Mouse (Mus musculus) kidney, embryonic 15.5 days (tissue): Measurements from ENCODE around the gene Rbm3. TPM values are rescaled to one million over a fixed set of nuclear protein-coding genes. Genes with fewer than 3 reads are reported as not detected.
A peak's percentile ranks its signal among the peaks of the same experiment; 100 is the strongest.

Experiments
- ATAC-seq: fragments of 200-750 bp; cut with Nextera tagmentation; replicated peaks from 2 replicates; pipeline ENCODE4 v1.8.0; 2017; ENCODE audit warnings: moderate TSS enrichment; ENCODE audit not compliant: low FRiP score
- H3K27ac ChIP-seq: fragments of 300-500 bp; sonication (generic); 2 replicates; pipeline ENCODE4 v1.5.1; 2015; ENCODE audit warnings: mild to moderate bottlenecking, inconsistent platforms
- H3K27me3 ChIP-seq: fragments of 300-500 bp; sonication (generic); 2 replicates; pipeline ENCODE4 v1.6.1; 2015; ENCODE audit warnings: inconsistent platforms
- H3K36me3 ChIP-seq: fragments of 300-500 bp; sonication (generic); 2 replicates; pipeline ENCODE4 v1.6.1; 2015; ENCODE audit warnings: inconsistent platforms
- H3K4me1 ChIP-seq: fragments of 300-500 bp; sonication (generic); 2 replicates; pipeline ENCODE4 v1.6.1; 2015; ENCODE audit warnings: inconsistent platforms
- H3K4me2 ChIP-seq: fragments of 300-500 bp; sonication (generic); 2 replicates; pipeline ENCODE4 v1.6.1; 2015; ENCODE audit warnings: moderate library complexity, mild to moderate bottlenecking, inconsistent platforms
- H3K4me3 ChIP-seq: fragments of 300-500 bp; sonication (generic); replicated peaks from 2 replicates; pipeline ENCODE4 v1.5.1; 2015; ENCODE audit warnings: mild to moderate bottlenecking, inconsistent platforms
- H3K9ac ChIP-seq: fragments of 300-500 bp; sonication (generic); 2 replicates; pipeline ENCODE4 v1.6.1; 2015; ENCODE audit warnings: mild to moderate bottlenecking, inconsistent platforms
- H3K9me3 ChIP-seq: fragments of 300-500 bp; sonication (generic); replicated peaks from 2 replicates; pipeline ENCODE4 v1.6.1; 2016; ENCODE audit warnings: inconsistent platforms
- WGBS: fragments of 180-500 bp; shearing (Covaris S2); methylation state at CpG from one replicate; pipeline ENCODE4 v1.1.7; 2015; ENCODE audit warnings: mixed read lengths; 5-methylcytosine and 5-hydroxymethylcytosine counted together
- polyA plus RNA-seq: library from polyadenylated mRNA; unstranded; fragments of >200 nt; fragmentation: Nextera tagmentation; extraction: Ambion mirVana; gene quantifications from 2 replicates; pipeline ENCODE4 v1.2.1, GENCODE M21; 2015

The Rbm3 gene
- 490 and 492 TPM in 2 replicates for polyA plus RNA-seq

DNA sequence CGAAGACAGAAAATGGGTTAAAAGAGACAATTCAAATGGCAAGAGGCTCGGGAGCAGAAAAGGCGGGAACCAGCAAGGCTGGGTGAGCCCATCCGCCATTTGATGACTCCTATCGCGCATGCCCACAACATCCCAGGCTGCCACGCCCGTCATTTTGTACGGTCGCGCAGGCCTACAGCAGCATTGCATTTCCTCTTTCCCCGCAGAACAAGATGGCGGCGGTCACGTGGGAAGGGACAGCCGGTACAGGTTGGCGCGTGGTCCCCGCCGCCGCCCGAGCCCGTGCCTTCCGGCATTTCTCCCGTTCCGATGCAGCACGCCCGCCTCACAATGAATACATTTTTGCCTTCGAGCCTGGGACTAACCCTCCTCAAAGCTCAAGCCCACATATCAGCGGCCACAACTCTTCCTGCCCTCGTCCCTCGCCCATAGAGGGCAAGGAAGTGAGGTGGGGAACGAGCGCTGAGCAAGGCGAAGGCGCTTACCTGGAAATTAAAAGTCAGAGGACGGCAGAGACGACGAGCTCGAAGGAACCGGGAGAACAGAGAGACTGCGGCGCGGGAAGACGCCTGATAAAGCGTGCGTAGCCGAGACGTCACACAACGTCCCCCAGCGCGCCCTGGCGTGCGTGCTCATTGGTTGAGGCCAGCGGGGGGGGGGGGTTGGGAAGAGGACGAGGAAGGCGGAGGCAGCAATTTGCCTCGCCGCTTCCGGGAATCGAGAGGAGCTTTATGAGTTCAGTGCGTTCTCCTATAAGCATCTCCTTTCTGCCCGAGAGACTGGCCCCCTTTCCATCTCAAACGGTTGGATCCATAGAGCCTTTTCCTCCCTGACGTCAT lies at the start of gene Rbm3:
Rbm3 (minus strand) TSS at position 728 of the 839 bp plus-strand sequence.
- H3K27me3 ChIP-seq = no peaks in the 10 kb centered on the region
- WGBS = 10% methylated on average over 61 of the region's 65 CpGs
- H3K9ac ChIP-seq = peak within 1 kb of the TSS; percentile 79
- peak within 1 kb of the TSS; percentile 65 for H3K4me3 ChIP-seq
- H3K4me2 ChIP-seq = peak within 1 kb of the TSS; percentile 74
- no peaks in the 10 kb centered on the region for H3K9me3 ChIP-seq
- peaks cover 10% of the 10 kb centered on the region for H3K4me1 ChIP-seq
- peak; percentile 96 for ATAC-seq
- H3K36me3 ChIP-seq = peaks cover 36% of the 10 kb centered on the region
- peak within 1 kb of the TSS; percentile 98 for H3K27ac ChIP-seq

DNA sequence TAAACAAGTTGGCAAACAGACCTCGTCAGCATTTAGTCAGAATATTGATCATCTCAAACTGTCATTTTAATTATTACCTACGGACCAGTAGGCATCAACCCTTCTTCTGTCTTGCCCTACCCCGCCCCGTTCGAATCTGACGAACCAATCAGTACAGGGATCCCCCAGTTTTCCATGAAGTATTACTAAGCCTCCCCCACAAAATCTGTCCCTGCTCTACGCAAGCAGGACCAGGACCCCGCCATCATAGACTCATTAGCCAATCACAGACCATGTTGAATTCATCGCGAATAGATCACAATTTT lies 47.7 kb upstream of the Rbm3 start, which contains the start of gene Ebp:
Ebp (minus strand) TSS at position 94 of the 305 bp plus-strand sequence.
- Histone ChIP-seq H3K4me2 (peak within 1 kb of the TSS; percentile 64), H3K4me3 (peak within 1 kb of the TSS; percentile 59), H3K9ac (peak within 1 kb of the TSS; percentile 52), H3K27me3 (no peaks in the 10 kb centered on the region), H3K4me1 (peaks cover 3% of the 10 kb centered on the region; the same call in 1 of the 2 replicates), H3K9me3 (no peaks in the 10 kb centered on the region), H3K27ac (peak within 1 kb of the TSS; percentile 75), H3K36me3 (no peaks in the 10 kb centered on the region)
- peak; percentile 13; the same call in 1 of the 2 replicates for ATAC-seq
- WGBS = 17% methylated on average over 10 of the region's 10 CpGs

DNA sequence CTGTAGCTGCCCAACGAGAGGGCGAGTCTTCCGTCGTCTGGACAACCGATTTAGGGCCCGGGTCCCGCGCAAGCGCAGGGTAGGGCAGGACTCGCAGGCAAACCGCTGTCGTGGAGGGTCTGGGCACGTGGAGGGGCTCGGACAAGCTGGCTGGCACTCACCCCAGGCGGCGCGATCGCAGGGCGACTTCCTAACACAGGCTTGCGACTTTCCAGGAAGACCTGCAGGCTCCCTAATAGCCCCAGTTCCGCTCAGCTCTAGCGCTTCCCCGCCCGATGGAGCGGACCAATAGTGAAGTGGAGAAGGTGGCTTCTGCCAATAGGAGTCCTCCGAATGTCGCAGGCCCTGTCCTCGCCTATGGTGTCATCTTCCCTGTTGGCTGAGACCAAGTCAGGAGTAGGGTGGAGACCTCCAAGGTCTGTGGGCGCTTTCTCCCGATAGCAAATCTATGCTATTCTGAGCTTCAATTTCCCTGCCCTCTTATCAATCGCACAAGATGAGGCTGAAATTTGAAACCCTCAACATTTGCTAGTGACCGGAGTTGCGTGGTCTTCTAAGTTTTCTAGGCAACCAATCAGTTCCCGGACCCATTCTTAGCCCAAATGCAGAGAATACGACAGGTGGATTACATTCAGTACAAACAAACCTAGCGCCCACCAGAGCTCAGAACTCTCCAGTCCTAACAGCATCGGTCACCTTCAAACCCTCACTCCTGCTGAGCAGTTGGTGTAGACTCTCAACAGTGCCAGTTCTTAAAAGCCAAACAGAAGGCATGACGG lies 47.1 kb upstream of the Rbm3 start:
- H3K36me3 ChIP-seq = no peaks in the 10 kb centered on the region
- peak overlapping the region; percentile 52 for H3K9ac ChIP-seq
- H3K9me3 ChIP-seq = no peaks in the 10 kb centered on the region
- H3K27ac ChIP-seq = peak overlapping the region; percentile 75
- peak overlapping the region; percentile 59 for H3K4me3 ChIP-seq
- H3K4me1 ChIP-seq = peaks cover 3% of the 10 kb centered on the region; the same call in 1 of the 2 replicates
- peak overlapping the region; percentile 64 for H3K4me2 ChIP-seq
- ATAC-seq = peak; percentile 98
- H3K27me3 ChIP-seq = no peaks in the 10 kb centered on the region
- WGBS = 17% methylated on average over 38 of the region's 38 CpGs

DNA sequence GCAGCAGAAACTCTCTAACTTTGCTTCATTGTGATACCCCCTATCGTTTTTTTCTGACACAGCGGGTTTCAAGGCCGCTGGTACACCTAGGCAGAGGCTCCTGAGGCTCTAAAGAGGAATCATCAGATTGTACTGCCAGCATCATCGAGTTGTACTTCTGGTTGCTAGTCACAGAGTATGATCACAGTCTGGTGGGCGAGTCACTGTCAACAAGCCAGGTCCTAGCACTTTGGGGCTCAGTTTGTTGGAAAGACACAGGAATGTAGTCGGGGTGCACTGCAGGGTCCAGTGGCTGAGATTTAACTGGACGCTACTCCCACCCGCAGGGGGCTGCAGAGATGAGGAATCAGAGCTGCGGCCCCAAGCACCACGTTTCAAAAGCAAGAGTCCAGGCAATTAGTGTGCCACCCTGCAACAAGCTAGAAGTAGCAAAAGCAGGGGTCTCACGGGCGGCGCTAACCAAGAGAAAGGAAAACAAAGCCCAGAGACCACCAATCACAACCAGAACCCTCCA lies 46.5 kb upstream of the Rbm3 start:
- Histone ChIP-seq H3K9me3 (no peaks in the 10 kb centered on the region), H3K9ac (peak overlapping the region; percentile 52), H3K27me3 (no peaks in the 10 kb centered on the region), H3K36me3 (0 out of 2 replicates have a peak, but pooled peaks cover 5% of the 10 kb centered on the region), H3K27ac (peak overlapping the region; percentile 75; the same call in 1 of the 2 replicates), H3K4me1 (peaks cover 3% of the 10 kb centered on the region; the same call in 1 of the 2 replicates), H3K4me2 (peak overlapping the region; percentile 64), H3K4me3 (peak overlapping the region; percentile 59)
- WGBS = 12% methylated on average over 13 of the region's 13 CpGs
- peak; percentile 67 for ATAC-seq

DNA sequence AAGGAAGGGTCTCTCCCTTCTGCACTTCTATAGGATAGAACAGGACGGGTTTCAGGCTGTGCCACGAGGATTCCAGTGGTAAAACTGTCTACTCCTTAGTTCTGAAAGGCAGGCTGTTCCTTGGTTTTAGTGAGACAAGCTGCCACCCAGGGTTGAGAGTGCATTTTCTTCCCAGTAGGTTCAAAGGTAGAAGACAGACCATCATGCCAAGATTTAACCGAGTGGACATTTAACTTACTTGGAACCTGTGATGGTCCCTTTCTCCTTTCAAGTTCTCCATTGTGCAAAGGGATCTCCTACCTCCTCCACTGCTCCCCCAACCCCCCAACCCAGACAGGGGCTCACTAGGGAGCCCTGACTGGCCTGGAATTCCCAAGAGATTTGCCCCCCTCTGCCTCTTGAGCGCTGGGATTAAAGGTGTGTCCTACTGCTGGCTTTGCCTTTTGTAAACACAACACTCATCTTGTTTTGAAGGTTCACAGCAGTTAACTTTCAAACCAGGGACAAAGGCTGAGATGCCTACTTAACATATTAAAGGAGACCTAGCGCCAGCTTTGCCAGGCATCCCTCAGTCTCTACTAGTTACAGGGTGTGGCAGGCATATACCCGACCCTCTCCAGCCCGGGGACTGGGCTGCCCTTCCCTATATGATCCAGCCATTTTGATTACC lies 37.3 kb upstream of the Rbm3 start:
- 20% methylated on average over 7 of the region's 7 CpGs for WGBS
- no peak for ATAC-seq

DNA sequence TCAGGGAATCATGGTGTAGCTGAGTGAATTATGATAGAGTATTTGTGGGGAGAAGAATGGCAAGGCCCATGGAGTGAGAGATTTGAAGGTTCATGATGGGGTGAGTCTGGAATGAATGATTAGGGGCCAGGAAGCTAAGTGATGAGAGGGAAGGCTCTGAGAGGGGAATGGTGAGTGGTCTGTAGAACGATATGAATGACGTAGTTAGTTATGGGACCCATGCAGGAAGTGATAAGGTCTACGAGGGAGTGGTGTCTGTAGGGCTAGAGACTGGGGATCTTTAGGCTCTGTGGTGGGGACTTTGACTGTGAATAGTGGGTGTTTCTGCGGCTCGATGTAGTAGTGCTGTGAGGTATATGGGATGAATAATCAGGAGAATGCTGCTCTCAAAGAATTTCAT lies 34.0 kb upstream of the Rbm3 start:
- Histone ChIP-seq H3K27ac (no peak overlapping the region), H3K9ac (no peak overlapping the region), H3K4me1 (no peaks in the 10 kb centered on the region), H3K4me2 (no peak overlapping the region), H3K36me3 (no peaks in the 10 kb centered on the region), H3K9me3 (no peaks in the 10 kb centered on the region), H3K4me3 (no peak overlapping the region), H3K27me3 (no peaks in the 10 kb centered on the region)
- WGBS = 85% methylated on average over 5 of the region's 5 CpGs
- no peak for ATAC-seq

More for the DNA sequence above, 37.3 kb upstream of the Rbm3 start:
- no peaks in the 10 kb centered on the region for H3K4me1 ChIP-seq
- no peaks in the 10 kb centered on the region for H3K9me3 ChIP-seq
- H3K9ac ChIP-seq = no peak overlapping the region
- no peaks in the 10 kb centered on the region for H3K27me3 ChIP-seq
- peaks cover 14% of the 10 kb centered on the region; the same call in 1 of the 2 replicates for H3K36me3 ChIP-seq
- H3K4me3 ChIP-seq = no peak overlapping the region
- H3K4me2 ChIP-seq = no peak overlapping the region
- no peak overlapping the region for H3K27ac ChIP-seq

DNA sequence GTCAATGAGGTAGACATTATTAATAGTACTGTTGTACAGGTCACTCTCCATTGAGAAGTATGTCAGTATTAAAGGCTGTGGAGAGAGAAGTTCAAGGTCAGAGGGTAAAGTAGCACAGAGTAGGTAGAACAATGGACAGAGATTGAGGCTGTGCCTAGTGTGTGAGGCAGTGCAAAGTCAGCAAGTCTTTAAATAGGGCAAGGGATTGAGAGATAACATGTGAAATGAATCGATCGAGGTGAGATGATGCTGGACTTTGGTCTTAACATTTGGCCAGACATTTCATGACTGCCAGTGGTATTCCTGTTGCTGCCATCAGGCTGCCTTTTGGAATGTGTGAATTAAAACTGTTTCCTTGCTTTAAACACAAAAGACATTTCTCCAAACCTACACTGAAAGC lies 33.2 kb upstream of the Rbm3 start:
- ATAC-seq = no peak
- WGBS = 98% methylated on average over 2 of the region's 2 CpGs
- H3K36me3 ChIP-seq = no peaks in the 10 kb centered on the region
- no peaks in the 10 kb centered on the region for H3K9me3 ChIP-seq
- H3K27me3 ChIP-seq = no peaks in the 10 kb centered on the region
- H3K4me2 ChIP-seq = no peak overlapping the region
- no peaks in the 10 kb centered on the region for H3K4me1 ChIP-seq
- no peak overlapping the region for H3K4me3 ChIP-seq
- H3K27ac ChIP-seq = no peak overlapping the region
- H3K9ac ChIP-seq = no peak overlapping the region

DNA sequence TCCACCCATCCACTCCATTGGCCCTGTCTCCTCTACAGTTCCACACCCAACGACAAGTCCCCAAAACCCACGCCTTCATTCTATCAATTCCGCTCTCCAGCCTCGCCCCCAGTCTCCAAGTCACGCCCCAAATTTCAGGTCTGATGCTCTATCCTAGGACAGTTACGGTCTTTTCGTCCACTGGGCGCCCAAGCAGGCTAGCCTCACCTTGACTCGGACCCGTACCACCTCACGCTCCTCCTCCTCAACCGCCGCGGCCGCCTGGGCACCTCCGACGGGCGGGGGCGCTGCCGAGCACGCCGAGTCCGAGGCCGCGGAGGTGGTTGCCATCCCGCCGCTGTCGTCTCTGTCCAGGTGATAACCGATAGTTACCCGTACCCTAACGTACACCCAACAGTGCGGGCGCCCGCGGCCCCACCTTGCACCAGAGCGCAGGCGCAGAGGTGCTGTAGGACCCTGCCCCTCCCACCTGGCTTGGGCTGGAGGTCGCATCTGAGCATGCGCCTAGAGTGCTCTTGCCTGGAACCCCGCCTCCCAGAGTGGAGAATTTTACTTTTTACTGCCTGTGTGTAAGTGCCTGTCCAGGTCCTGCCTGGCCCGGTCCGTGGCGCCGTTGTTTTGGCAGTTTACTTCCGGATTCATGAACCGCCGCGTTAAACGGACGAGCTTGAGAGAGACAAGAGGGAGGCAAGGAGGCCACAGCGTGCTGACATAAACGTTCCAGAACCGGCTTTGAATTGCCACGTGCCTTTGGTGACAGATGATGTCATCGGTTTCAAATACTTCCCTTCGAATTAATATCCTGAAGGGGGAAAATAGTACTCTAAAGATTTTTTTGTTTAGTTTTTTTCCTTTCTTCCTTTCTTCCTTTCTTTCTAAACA lies 30.1 kb upstream of the Rbm3 start, which contains the start of gene Tbc1d25:
Tbc1d25 (minus strand) TSS at position 678 of the 882 bp plus-strand sequence.
- Histone ChIP-seq H3K9ac (peak within 1 kb of the TSS; percentile 58), H3K4me1 (no peaks in the 10 kb centered on the region), H3K36me3 (0 out of 2 replicates have a peak, but pooled peaks cover 6% of the 10 kb centered on the region), H3K27ac (0 out of 2 replicates have a peak within 1 kb of the TSS, but pooled peaks have one; percentile 54), H3K4me2 (peak within 1 kb of the TSS; percentile 61), H3K4me3 (peak within 1 kb of the TSS; percentile 69), H3K27me3 (no peaks in the 10 kb centered on the region), H3K9me3 (no peaks in the 10 kb centered on the region)
- ATAC-seq = peak; percentile 96
- 20% methylated on average over 50 of the region's 56 CpGs for WGBS

DNA sequence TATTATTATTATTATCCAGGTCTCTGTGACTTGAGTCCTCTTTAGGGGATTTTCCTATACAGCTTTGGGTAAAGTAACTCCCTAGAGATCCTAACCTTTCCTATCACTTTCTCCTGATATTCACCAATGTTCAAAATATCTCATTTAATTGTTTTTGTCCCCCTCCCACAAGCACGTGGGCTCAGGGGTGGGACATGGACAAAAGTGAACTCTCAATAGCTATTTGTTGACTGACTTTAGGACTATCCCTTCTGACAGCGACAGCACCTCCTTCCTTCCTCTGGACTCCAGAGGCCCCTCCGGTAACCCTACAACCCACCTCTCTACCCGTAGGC lies 29.5 kb upstream of the Rbm3 start:
- ATAC-seq = peak; percentile 87; the same call in 1 of the 2 replicates
- Histone ChIP-seq H3K36me3 (0 out of 2 replicates have a peak, but pooled peaks cover 6% of the 10 kb centered on the region), H3K27me3 (no peaks in the 10 kb centered on the region), H3K27ac (no peak overlapping the region), H3K4me2 (peak overlapping the region; percentile 61), H3K4me1 (no peaks in the 10 kb centered on the region), H3K9me3 (no peaks in the 10 kb centered on the region), H3K4me3 (peak overlapping the region; percentile 69), H3K9ac (peak overlapping the region; percentile 58)
- 15% methylated on average over 4 of the region's 4 CpGs for WGBS

DNA sequence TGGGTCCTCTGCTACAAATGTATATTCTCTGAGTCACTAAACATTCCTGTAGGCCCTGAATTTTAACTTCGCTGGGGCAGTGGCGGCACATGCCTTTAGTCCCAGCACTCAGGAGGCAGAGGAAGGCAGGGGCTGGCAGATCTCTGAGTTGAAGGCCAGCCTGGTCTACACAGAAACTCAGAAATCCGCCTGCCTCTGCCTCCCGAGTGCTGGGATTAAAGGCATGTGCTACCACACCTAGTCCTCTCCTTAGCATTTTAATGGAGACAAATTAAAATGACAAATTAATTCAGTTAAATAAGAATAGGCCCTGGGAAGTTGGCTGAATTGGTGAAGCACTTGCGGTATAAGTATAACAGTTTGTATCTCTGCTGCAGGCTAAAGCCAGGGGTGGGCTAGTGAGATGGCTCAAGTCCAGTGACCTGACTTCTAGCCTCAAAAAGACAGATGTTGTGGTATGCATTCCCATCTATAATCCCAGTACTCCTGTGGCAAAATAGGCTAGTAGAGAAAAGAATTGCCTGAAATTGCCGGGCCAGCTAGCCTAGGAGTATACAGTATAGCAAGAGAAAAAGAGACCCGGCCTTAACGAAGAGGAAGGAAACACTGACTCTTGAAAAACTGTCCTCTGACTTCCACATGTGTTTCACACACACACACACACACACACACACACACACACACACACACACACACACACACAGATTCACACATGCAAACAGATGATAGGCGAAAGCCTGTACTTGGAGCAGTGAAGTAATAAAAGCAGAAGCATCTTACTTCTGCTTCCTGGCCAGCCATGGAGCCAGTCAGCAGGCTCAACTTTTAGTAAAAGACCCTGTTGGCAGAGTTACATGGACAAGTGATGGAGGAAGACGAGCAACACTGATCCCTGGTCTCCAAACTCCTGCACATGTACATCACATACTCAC lies 22.3 kb upstream of the Rbm3 start:
- 90% methylated on average over 10 of the region's 10 CpGs for WGBS
- H3K27me3 ChIP-seq = no peaks in the 10 kb centered on the region
- no peak overlapping the region for H3K9ac ChIP-seq
- H3K4me1 ChIP-seq = no peaks in the 10 kb centered on the region
- H3K4me3 ChIP-seq = no peak overlapping the region
- no peak overlapping the region for H3K4me2 ChIP-seq
- 0 out of 2 replicates have a peak, but pooled peaks cover 24% of the 10 kb centered on the region for H3K36me3 ChIP-seq
- ATAC-seq = no peak
- no peak overlapping the region for H3K27ac ChIP-seq
- H3K9me3 ChIP-seq = no peaks in the 10 kb centered on the region
